Comparison of ENCODE assay signal across 8 mouse cellular contexts in genomic region chr17:57248771-57249170, GRCm38 (mm10). TPM values are rescaled to one million over a fixed set of nuclear protein-coding genes. Genes with fewer than 3 reads are reported as not detected.
DNase-seq lines count a peak whose midpoint lies in the region; ATAC-seq and TF ChIP-seq lines count a peak whose summit lies in the region.

No protein-coding gene starts in this region.

- WGBS in forebrain, embryonic 14.5 days, result 4% methylated on average over 13 of the region's 13 CpGs
- 5% methylated on average over 13 of the region's 13 CpGs for WGBS in midbrain, embryonic 15.5 days

- TF ChIP-seq CTCF in gastrocnemius, adult 2 months (IDR thresholded peaks at IDR 0.05), result no peak

- no peaks in the 10 kb centered on the region for H3K27me3 ChIP-seq in forebrain, embryonic 14.5 days (replicated peaks; ENCODE audit: control insufficient read depth, insufficient read depth, low read length)
- H3K27me3 ChIP-seq in midbrain, embryonic 15.5 days (replicated peaks), result 0 out of 2 replicates have a peak, but pooled peaks cover 4% of the 10 kb centered on the region

- H3K9ac ChIP-seq in ES-E14 (ENCODE audit: insufficient read depth, low read depth, low read length, poor library complexity, severe bottlenecking), result peak overlapping the region; percentile 82
- peak overlapping the region; percentile 40; the same call in 1 of the 2 replicates for H3K9ac ChIP-seq in forebrain, embryonic 14.5 days (ENCODE audit: low read length)
- H3K9ac ChIP-seq in midbrain, embryonic 15.5 days, result peak overlapping the region; percentile 42

- peaks cover 0 to 11% of the 10 kb centered on the region in 2 experiments; a peak in 3 of 4 replicates for H3K4me1 ChIP-seq in ES-E14 (ENCODE audit: control insufficient read depth in 2 of 2, insufficient read depth in 2 of 2, low read length in 2 of 2, poor library complexity in 1 of 2)
- H3K4me1 ChIP-seq in forebrain, embryonic 14.5 days (ENCODE audit: control insufficient read depth, insufficient read depth, low read length), result peaks cover 26% of the 10 kb centered on the region
- H3K4me1 ChIP-seq in midbrain, embryonic 15.5 days, result peaks cover 33% of the 10 kb centered on the region

- H3K36me3 ChIP-seq in ES-E14 (ENCODE audit: control insufficient read depth, insufficient read depth, low read length, poor library complexity, severe bottlenecking), result peaks cover 12% of the 10 kb centered on the region
- peaks cover 7% of the 10 kb centered on the region; the same call in 1 of the 2 replicates for H3K36me3 ChIP-seq in forebrain, embryonic 14.5 days (ENCODE audit: control insufficient read depth, insufficient read depth, low read length)
- H3K36me3 ChIP-seq in midbrain, embryonic 15.5 days (replicated peaks), result 0 out of 2 replicates have a peak, but pooled peaks cover 3% of the 10 kb centered on the region

- peak overlapping the region; percentile 95 for H3K27ac ChIP-seq in gastrocnemius, adult 2 months
- H3K27ac ChIP-seq in ES-E14 (ENCODE audit: insufficient read depth, low read depth, low read length, poor library complexity, severe bottlenecking), result no peak overlapping the region; the same call in 1 of the 2 replicates
- H3K27ac ChIP-seq in forebrain, embryonic 14.5 days (ENCODE audit: low read depth, low read length), result peak overlapping the region; percentile 86
- H3K27ac ChIP-seq in midbrain, embryonic 15.5 days, result peak overlapping the region; percentile 84

- H3K4me3 ChIP-seq in gastrocnemius, adult 2 months, result peak overlapping the region; percentile 83
- H3K4me3 ChIP-seq in ES-E14 (ENCODE audit: insufficient read depth in 1 of 2, low read depth in 1 of 2, low read length in 2 of 2, poor library complexity in 1 of 2, severe bottlenecking in 1 of 2), result peak overlapping the region; percentile 77 to 87
- H3K4me3 ChIP-seq in forebrain, embryonic 14.5 days (ENCODE audit: low read depth, low read length), result peak overlapping the region; percentile 56
- peak overlapping the region; percentile 55 for H3K4me3 ChIP-seq in midbrain, embryonic 15.5 days

- in situ Hi-C loops in ES-E14 (cut with MboI; ENCODE audit: low sequenced_read_pairs in 2 of 2, unreplicated experiment in 2 of 2), result no loop called here

- no peak for ATAC-seq in forebrain, embryonic 14.5 days
- ATAC-seq in midbrain, embryonic 15.5 days (replicated peaks), result no peak

- no peaks in the 10 kb centered on the region for H3K9me3 ChIP-seq in ES-E14 (ENCODE audit: control insufficient read depth, insufficient read depth, low read depth, low read length)
- no peaks in the 10 kb centered on the region for H3K9me3 ChIP-seq in forebrain, embryonic 14.5 days (replicated peaks; ENCODE audit: control insufficient read depth, low read length)
- no peaks in the 10 kb centered on the region for H3K9me3 ChIP-seq in midbrain, embryonic 15.5 days

- peak overlapping the region; percentile 89 for H3K4me2 ChIP-seq in forebrain, embryonic 14.5 days (ENCODE audit: low read length)
- H3K4me2 ChIP-seq in midbrain, embryonic 15.5 days, result peak overlapping the region; percentile 94

- DNase-seq in gastrocnemius, adult 2 months, result peak; percentile 43
- no peak for DNase-seq in gastrocnemius, adult 18-20 months (ENCODE audit: low spot score)
- DNase-seq in ES-E14 (ENCODE audit: low read depth, low spot score), result no peak
- no peak for DNase-seq in forebrain, embryonic 14.5 days (ENCODE audit: low spot score)
- peak; percentile 47 for DNase-seq in kidney, postnatal 10 days
- DNase-seq in c-Kit-positive CD71-positive TER-119-positive erythroid progenitor cells, embryonic 14.5 days (ENCODE audit: low spot score), result no peak
- no peak for DNase-seq in adrenal gland, postnatal 25 days

- intact Hi-C loops in gastrocnemius, adult 2 months (cut with DNase I), result loop anchor here (1.0 to 10.0 kb wide), 2 partner anchors 27 to 254 kb away; partner anchors contain the start of genes Alkbh7 and Clpp

TF ChIP-seq in ES-E14, 5 proteins besides CTCF, POLR2A, EP300 and RAD21:
- no peak for TF ChIP-seq ZNF384 (IDR thresholded peaks at IDR 0.05; ENCODE audit: low read depth, low read length)
- no peak for TF ChIP-seq CHD2 (IDR thresholded peaks at IDR 0.05; ENCODE audit: low read depth, low read length)
- no peak for TF ChIP-seq HCFC1 (IDR thresholded peaks at IDR 0.05; ENCODE audit: borderline replicate concordance, insufficient read depth, low read length)
- no peak for TF ChIP-seq ZC3H11A (IDR thresholded peaks at IDR 0.05; ENCODE audit: borderline replicate concordance, low read depth, low read length)
- TF ChIP-seq MAFK (IDR thresholded peaks at IDR 0.05; ENCODE audit: insufficient read depth, low read depth, low read length), result no peak

RNA-seq across cellular contexts. Expression of gene Trip10, which starts 0.5 kb away (rescaled TPM):
- 100 to 1,000 TPM; 170 to 176 TPM for total RNA-seq in gastrocnemius, adult 2 months (2021)
- 100 to 1,000 TPM; 142 to 174 TPM for total RNA-seq in gastrocnemius, adult 18-20 months (2021)
- 40.6 and 45.5 TPM in 2 replicates for total RNA-seq in ES-E14 (2012; rRNA removed)
- 10.4 and 11.8 TPM in 2 replicates for polyA plus RNA-seq in forebrain, embryonic 14.5 days (2014; fragmentation: Nextera tagmentation; extraction: Ambion mirVana)
- 9.6 and 10.5 TPM in 2 replicates for polyA plus RNA-seq in midbrain, embryonic 15.5 days (2015; fragmentation: Nextera tagmentation; extraction: Ambion mirVana)
- 51.9 and 64.8 TPM in 2 replicates for total RNA-seq in adrenal gland, postnatal 25 days (2021)

RNA-seq across cellular contexts. Expression of gene Gpr108, which starts 0.5 kb away (rescaled TPM):
- total RNA-seq in gastrocnemius, adult 2 months (2021), result 10 to 100 TPM; 24.0 to 24.4 TPM
- total RNA-seq in gastrocnemius, adult 18-20 months (2021), result 10 to 100 TPM; 22.6 to 25.4 TPM
- 25.0 and 32.8 TPM in 2 replicates for total RNA-seq in ES-E14 (2012; rRNA removed)
- polyA plus RNA-seq in forebrain, embryonic 14.5 days (2014; fragmentation: Nextera tagmentation; extraction: Ambion mirVana), result 19.3 and 19.6 TPM in 2 replicates
- polyA plus RNA-seq in midbrain, embryonic 15.5 days (2015; fragmentation: Nextera tagmentation; extraction: Ambion mirVana), result 22.7 and 23.1 TPM in 2 replicates
- 81.0 and 96.4 TPM in 2 replicates for total RNA-seq in adrenal gland, postnatal 25 days (2021)

RNA-seq across cellular contexts. Expression of gene C3, which starts 20.8 kb away (rescaled TPM):
- total RNA-seq in gastrocnemius, adult 2 months (2021), result 10 to 100 TPM; 10.3 to 24.5 TPM
- total RNA-seq in gastrocnemius, adult 18-20 months (2021), result 10 to 100 TPM; 23.2 to 26.2 TPM
- 0.22 and 0.37 TPM in 2 replicates for total RNA-seq in ES-E14 (2012; rRNA removed)
- 0.71 and 0.90 TPM in 2 replicates for polyA plus RNA-seq in forebrain, embryonic 14.5 days (2014; fragmentation: Nextera tagmentation; extraction: Ambion mirVana)
- polyA plus RNA-seq in midbrain, embryonic 15.5 days (2015; fragmentation: Nextera tagmentation; extraction: Ambion mirVana), result 2.2 TPM in 2 replicates
- 280 and 456 TPM in 2 replicates for total RNA-seq in adrenal gland, postnatal 25 days (2021)

RNA-seq across cellular contexts. Expression of gene Vav1, which starts 30.1 kb away (rescaled TPM):
- total RNA-seq in gastrocnemius, adult 2 months (2021), result under 1 TPM; 0.46 to 0.56 TPM
- total RNA-seq in gastrocnemius, adult 18-20 months (2021), result under 1 TPM; 0.32 to 0.71 TPM
- 1.1 and 1.3 TPM in 2 replicates for total RNA-seq in ES-E14 (2012; rRNA removed)
- polyA plus RNA-seq in forebrain, embryonic 14.5 days (2014; fragmentation: Nextera tagmentation; extraction: Ambion mirVana), result 0.95 and 1.2 TPM in 2 replicates
- 1.5 and 1.6 TPM in 2 replicates for polyA plus RNA-seq in midbrain, embryonic 15.5 days (2015; fragmentation: Nextera tagmentation; extraction: Ambion mirVana)
- total RNA-seq in adrenal gland, postnatal 25 days (2021), result 1.1 and 1.7 TPM in 2 replicates

RNA-seq across cellular contexts. Expression of gene Tnfsf14, which starts 54.8 kb away (rescaled TPM):
- not detected for total RNA-seq in gastrocnemius, adult 2 months (2021)
- not detected for total RNA-seq in gastrocnemius, adult 18-20 months (2021)
- total RNA-seq in ES-E14 (2012; rRNA removed), result 0.13 TPM in 1 of 2 replicates, not detected in the other
- polyA plus RNA-seq in forebrain, embryonic 14.5 days (2014; fragmentation: Nextera tagmentation; extraction: Ambion mirVana), result not detected in 2 replicates
- not detected in 2 replicates for polyA plus RNA-seq in midbrain, embryonic 15.5 days (2015; fragmentation: Nextera tagmentation; extraction: Ambion mirVana)
- not detected in 2 replicates for total RNA-seq in adrenal gland, postnatal 25 days (2021)

Comparison
In these comparisons a context has a peak if more than half of its experiments do, and no peak if none do; other contexts are left out.
1. DNase-seq: peak in gastrocnemius, adult 2 months (single experiment) and kidney, postnatal 10 days (single experiment); none in gastrocnemius, adult 18-20 months (single experiment), ES-E14 (single experiment), forebrain, embryonic 14.5 days (single experiment), c-Kit-positive CD71-positive TER-119-positive erythroid progenitor cells, embryonic 14.5 days (single experiment) and adrenal gland, postnatal 25 days (single experiment).
2. RNA of gene C3, which starts 20.8 kb away (total RNA-seq): 280 to 456 TPM in adrenal gland, postnatal 25 days; 23.2 to 26.2 TPM in gastrocnemius, adult 18-20 months, 10.3 to 24.5 TPM in gastrocnemius, adult 2 months and 0.22 to 0.37 TPM in ES-E14; every median in the first group is over 10 times any median in the second.
3. Peak in every context shown above with its lines, with median percentiles within 50 percentile points of each other: H3K4me3 ChIP-seq and H3K9ac ChIP-seq.